Mouse (Mus musculus): ENCODE data around the gene Srrm2. TPM values are rescaled to one million over a fixed set of nuclear protein-coding genes. Genes with fewer than 3 reads are reported as not detected.

Srrm2 gene
- total RNA-seq, 2 experiments from 2014 or later = 855 to 927 TPM

DNA sequence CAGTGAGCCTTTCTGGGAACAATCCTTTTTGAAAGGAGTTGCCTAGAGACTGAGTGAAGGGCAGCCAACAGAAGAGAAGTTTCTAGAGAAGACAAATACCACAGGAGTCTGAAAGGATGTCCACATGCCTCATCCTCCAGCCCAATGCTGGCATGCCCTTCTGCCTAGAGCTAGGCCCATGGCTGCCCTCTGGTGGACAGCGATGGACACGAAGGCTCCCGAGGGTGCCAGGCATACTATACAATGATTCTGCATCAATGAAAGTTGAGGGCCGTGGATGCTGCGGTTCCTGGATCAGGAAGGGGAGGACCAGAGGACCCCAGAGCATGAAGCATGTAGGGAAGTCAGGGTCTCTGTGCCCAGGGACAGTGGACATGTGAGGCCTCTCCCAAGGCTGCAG lies 63.0 kb downstream of the Srrm2 start:
- DNase-seq (ENCODE audit: low spot score in 2 of 2) = peak in 1 of 2 experiments; percentile 26

DNA sequence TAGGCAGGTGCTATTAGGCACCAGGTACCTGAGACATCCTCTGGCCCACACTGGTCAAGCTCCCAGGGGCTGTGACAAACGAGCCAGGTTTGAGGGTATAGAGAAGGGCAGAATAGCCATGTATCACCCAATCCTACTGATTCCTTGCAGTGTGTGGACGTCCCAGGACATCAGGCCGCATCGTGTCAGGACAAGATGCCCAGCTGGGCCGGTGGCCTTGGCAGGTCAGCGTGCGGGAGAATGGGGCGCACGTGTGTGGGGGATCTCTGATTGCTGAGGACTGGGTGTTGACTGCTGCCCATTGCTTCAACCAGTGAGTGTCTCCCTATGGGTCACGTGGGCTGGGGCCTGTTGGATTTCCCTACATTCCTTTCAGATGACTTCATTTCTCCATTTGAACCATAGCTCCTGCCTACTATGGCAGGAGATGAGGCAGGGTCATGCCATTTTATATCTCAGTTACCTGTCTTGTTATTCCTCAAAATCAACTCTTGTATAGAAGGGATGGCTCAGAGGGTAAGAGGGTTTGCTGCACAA lies 64.0 kb downstream of the Srrm2 start:
- no peak for DNase-seq (ENCODE audit: low spot score in 2 of 2)

DNA sequence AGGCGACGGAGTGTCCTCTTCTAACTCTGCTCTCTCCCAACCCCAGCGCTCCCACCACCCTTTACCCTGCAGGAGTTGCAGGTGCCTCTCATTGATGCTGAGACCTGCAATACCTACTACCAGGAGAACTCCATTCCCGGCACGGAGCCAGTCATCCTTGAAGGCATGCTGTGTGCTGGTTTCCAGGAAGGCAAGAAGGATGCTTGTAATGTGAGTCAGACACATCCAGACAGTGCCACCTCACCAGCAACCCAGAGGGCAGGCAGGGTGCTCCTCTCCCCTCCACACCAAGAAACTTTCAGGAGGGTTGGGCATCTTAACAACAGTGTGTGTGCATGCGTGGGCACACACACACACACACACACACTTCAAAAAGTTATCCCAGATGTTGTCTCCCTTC lies 66.9 kb downstream of the Srrm2 start:
- no peak for DNase-seq (ENCODE audit: low spot score in 2 of 2)

DNA sequence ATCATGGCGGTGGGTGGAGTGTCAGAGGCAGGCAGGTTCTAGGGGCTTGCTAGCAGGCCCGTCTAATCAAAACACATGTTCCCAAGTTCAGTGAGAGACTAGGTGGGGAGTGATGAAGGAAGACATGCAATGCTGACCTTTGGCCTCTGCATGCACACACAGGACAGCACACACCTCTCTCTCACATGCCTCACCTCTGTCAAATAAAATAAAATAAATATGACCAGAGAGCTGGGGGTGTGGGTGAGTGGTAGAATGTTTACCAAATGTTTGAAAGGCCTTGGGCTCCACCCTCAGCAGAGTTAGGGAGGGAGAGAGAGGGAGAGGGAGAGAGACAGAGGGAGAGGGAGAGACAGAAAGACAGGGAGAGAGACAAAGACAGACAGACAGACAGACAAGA lies 67.6 kb downstream of the Srrm2 start:
- no peak for DNase-seq (ENCODE audit: low spot score in 2 of 2)

DNA sequence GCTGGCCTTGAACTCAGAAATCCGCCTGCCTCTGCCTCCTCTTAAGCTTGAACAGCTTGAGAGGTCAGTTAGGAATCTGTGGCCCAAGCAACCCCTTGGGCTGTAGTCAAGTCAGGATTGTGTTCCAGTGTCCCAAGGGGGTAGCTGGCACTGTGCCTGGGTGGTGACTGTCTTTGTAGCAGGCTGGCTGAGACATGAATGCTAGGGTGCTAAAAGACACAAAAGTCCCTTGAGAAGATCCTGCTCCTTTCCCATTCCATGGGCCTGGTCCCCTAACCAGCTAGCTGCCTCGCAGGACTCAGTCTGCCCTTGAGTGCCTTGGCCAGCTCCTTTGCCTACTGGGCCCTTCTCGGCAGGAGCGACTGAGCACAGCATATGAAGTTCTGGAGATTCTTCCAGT lies 72.6 kb downstream of the Srrm2 start:
- no peak for DNase-seq (ENCODE audit: low spot score in 2 of 2)

DNA sequence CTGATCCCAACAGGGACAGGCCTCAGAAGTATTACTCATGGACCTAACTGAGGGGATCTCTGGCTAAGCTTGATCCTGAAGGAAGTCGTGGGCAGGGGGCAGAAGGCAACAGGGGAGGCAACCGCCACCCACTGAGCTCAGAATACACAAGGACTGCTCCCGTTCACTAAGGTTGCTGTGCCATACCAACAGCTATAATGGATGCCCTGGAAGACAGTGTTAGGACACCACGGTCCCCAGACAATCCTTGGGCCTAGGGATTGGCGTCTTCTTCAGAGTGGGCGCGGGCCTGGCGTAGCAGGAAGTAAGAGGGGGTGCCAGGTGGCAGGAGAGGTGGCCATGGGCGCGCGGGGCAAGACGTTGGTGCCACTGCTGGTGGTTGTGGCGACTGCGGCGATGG lies 77.4 kb downstream of the Srrm2 start, which contains the start of gene Prss21:
TSS of gene Prss21 (plus strand) at position 301 of the 400 bp plus-strand sequence.
- DNase-seq (ENCODE audit: low spot score in 2 of 2) = no peak

DNA sequence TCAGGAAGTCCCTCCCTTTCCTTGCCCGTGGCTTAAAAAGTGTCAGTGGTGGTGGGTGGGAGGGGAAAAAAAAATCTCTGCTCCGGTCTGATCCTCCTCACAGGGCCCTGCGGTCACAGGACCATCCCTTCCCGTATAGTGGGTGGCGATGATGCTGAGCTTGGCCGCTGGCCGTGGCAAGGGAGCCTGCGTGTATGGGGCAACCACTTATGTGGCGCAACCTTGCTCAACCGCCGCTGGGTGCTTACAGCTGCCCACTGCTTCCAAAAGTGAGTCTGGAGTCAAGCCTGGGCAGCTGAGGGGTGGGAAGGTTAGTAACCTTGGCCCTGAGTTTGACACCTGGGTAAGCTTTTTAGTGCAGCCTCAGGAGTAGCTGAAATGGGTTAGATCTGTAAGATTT lies 78.2 kb downstream of the Srrm2 start:
- no peak for DNase-seq (ENCODE audit: low spot score in 2 of 2)

Small RNAs within 50 kb of the gene (microRNA-seq; reads per million reads assigned to microRNA genes)
- gene Mir5125 = 1.6 reads per million

Other genes starting within 250 kb of the Srrm2 start
- 10 to 100 TPM in 1 of 2 experiments, 1 to 10 TPM in 1; 8.5 to 11.5 TPM for gene Zfp213, start 226.3 kb upstream of the Srrm2 start, total RNA-seq (2021)
- gene Zfp13, start 191.0 kb upstream of the Srrm2 start, total RNA-seq (2021) = 10 to 100 TPM; 27.5 to 29.7 TPM
- not detected for gene Zscan10, start 189.7 kb upstream of the Srrm2 start, total RNA-seq (2021)
- under 1 TPM; 0.56 to 0.90 TPM for gene Mmp25, start 145.3 kb upstream of the Srrm2 start, total RNA-seq (2021)
- under 1 TPM in 1 of 2 experiments, not detected in 1; 0.31 TPM for gene Bicdl2, start 130.0 kb upstream of the Srrm2 start, total RNA-seq (2021)
- gene Hcfc1r1, start 116.9 kb upstream of the Srrm2 start, total RNA-seq (2021) = 100 to 1,000 TPM; 132 to 134 TPM
- 10 to 100 TPM; 26.7 to 27.5 TPM for gene Thoc6, start 116.7 kb upstream of the Srrm2 start, total RNA-seq (2021)
- 10 to 100 TPM; 53.2 to 53.8 TPM for gene Tnfrsf12a, start 113.1 kb upstream of the Srrm2 start, total RNA-seq (2021)
- 10 to 100 TPM in 1 of 2 experiments, not detected in 1; 12.1 TPM for gene Cldn6, start 111.3 kb upstream of the Srrm2 start, total RNA-seq (2021)
- gene Cldn9, start 106.5 kb upstream of the Srrm2 start, total RNA-seq (2021) = 1 to 10 TPM in 1 of 2 experiments, not detected in 1; 2.4 TPM
- 1 to 10 TPM in 1 of 2 experiments, under 1 TPM in 1; 0.99 to 1.3 TPM for gene 1520401A03Rik, start 67.7 kb upstream of the Srrm2 start, total RNA-seq (2021)
- 10 to 100 TPM; 20.0 to 22.4 TPM for gene Pkmyt1, start 64.2 kb upstream of the Srrm2 start, total RNA-seq (2021)
- 10 to 100 TPM; 13.8 to 14.6 TPM for gene Paqr4, start 49.7 kb upstream of the Srrm2 start, total RNA-seq (2021)
- gene Kremen2, start 44.7 kb upstream of the Srrm2 start, total RNA-seq (2021) = under 1 TPM in 1 of 2 experiments, not detected in 1; 0.14 TPM
- gene Flywch1, start 18.9 kb upstream of the Srrm2 start, total RNA-seq (2021) = 10 to 100 TPM; 60.9 to 62.4 TPM
- gene Flywch2, start 4.5 kb upstream of the Srrm2 start, total RNA-seq (2021) = 10 to 100 TPM; 14.0 to 14.4 TPM
- gene Elob, start 38.6 kb downstream of the Srrm2 start, total RNA-seq (2021) = 100 to 1,000 TPM; 364 to 381 TPM
- not detected for gene Prss33, start 45.5 kb downstream of the Srrm2 start, total RNA-seq (2021)
- not detected for gene Prss32, start 53.3 kb downstream of the Srrm2 start, total RNA-seq (2021)
- gene Prss41, start 53.6 kb downstream of the Srrm2 start, total RNA-seq (2021) = 1 to 10 TPM; 1.6 to 1.9 TPM
- gene Prss21, start 77.5 kb downstream of the Srrm2 start, total RNA-seq (2021) = not detected
- not detected for gene Dcpp1, start 90.3 kb downstream of the Srrm2 start, total RNA-seq (2021)
- not detected for gene Dcpp2, start 90.3 kb downstream of the Srrm2 start, total RNA-seq (2021)
- not detected for gene Dcpp3, start 126.9 kb downstream of the Srrm2 start, total RNA-seq (2021)
- gene Sbp, start 151.1 kb downstream of the Srrm2 start, total RNA-seq (2021) = not detected
- not detected for gene Sbpl, start 164.7 kb downstream of the Srrm2 start, total RNA-seq (2021)
- not detected for gene Prss30, start 190.0 kb downstream of the Srrm2 start, total RNA-seq (2021)
- not detected for gene Prss22, start 207.6 kb downstream of the Srrm2 start, total RNA-seq (2021)
- gene Prss27, start 247.6 kb downstream of the Srrm2 start, total RNA-seq (2021) = not detected